Mouse (Mus musculus) CH12.LX (cell line): ENCODE measurements around the gene Col6a6. TPM values are rescaled to one million over a fixed set of nuclear protein-coding genes. Genes with fewer than 3 reads are reported as not detected.

Source experiments
- DNase-seq: peaks from one replicate; pipeline ENCODE4 v3.0.0-alpha.2; 2013; ENCODE audit errors: extremely low read depth
- H3K27ac ChIP-seq: 2 replicates; pipeline ENCODE4 v1.5.1; 2012; ENCODE audit warnings: low read depth, mild to moderate bottlenecking, control low read depth, moderate library complexity; ENCODE audit not compliant: insufficient read depth
- H3K27me3 ChIP-seq: replicated peaks from 2 replicates; pipeline ENCODE3; 2012; ENCODE audit warnings: inconsistent platforms
- H3K36me3 ChIP-seq, 2 experiments: replicated peaks in 1 of 2; 2 replicates each; pipeline versions ENCODE3 to v1.6.1; 2012; ENCODE audit warnings: inconsistent platforms in 1 of 2, low read length in 1 of 2, mild to moderate bottlenecking in 1 of 2, mixed read lengths in 1 of 2, moderate library complexity in 1 of 2; ENCODE audit not compliant: control insufficient read depth in 1 of 2, insufficient read depth in 1 of 2
- H3K4me1 ChIP-seq, 2 experiments: 2 replicates each; pipeline ENCODE4 v1.6.1; 2012; ENCODE audit warnings: inconsistent platforms in 1 of 2, moderate library complexity in 1 of 2; ENCODE audit not compliant: insufficient read depth in 2 of 2, control insufficient read depth in 1 of 2
- H3K4me2 ChIP-seq: 2 replicates; pipeline ENCODE4 v1.6.1; 2012; ENCODE audit warnings: low read depth, mild to moderate bottlenecking, control low read depth; ENCODE audit not compliant: poor library complexity, insufficient read depth, severe bottlenecking
- H3K4me3 ChIP-seq, 3 experiments: fragments of 150-350 bp in 1 of 3; sonication (generic) in 1 of 3; replicated peaks in 1 of 3; 2 replicates each; pipeline versions ENCODE3 to v1.5.1; 2011 to 2012; ENCODE audit warnings: low read depth in 2 of 3, low read length in 2 of 3, mild to moderate bottlenecking in 2 of 3, moderate library complexity in 2 of 3, control low read depth in 1 of 3, improper control_type of control experiment in 1 of 3, inconsistent platforms in 1 of 3, mixed read lengths in 1 of 3; ENCODE audit not compliant: poor library complexity in 1 of 3
- H3K79me2 ChIP-seq: replicated peaks from 2 replicates; pipeline ENCODE4 v1.6.1; 2012; ENCODE audit warnings: mild to moderate bottlenecking, moderate library complexity; ENCODE audit not compliant: control insufficient read depth, poor library complexity, insufficient read depth, severe bottlenecking; ENCODE audit errors: extremely low read depth
- H3K9ac ChIP-seq: 2 replicates; pipeline ENCODE4 v1.6.1; 2012; ENCODE audit warnings: low read depth, mild to moderate bottlenecking, control low read depth, moderate library complexity; ENCODE audit not compliant: insufficient read depth
- H3K9me3 ChIP-seq: replicated peaks from 2 replicates; pipeline ENCODE3; 2012; ENCODE audit warnings: low read length, inconsistent platforms, mixed read lengths
- CHD1 ChIP-seq: IDR thresholded peaks from 2 replicates; pipeline ENCODE4 v1.6.1; 2012; ENCODE audit warnings: low read depth, low read length, improper control_type of control experiment, inconsistent platforms
- E2F4 ChIP-seq: IDR thresholded peaks from 2 replicates; pipeline ENCODE4 v1.6.1; 2011; ENCODE audit warnings: low read depth, low read length, improper control_type of control experiment; ENCODE audit not compliant: insufficient replicate concordance
- ELF1 ChIP-seq: IDR thresholded peaks from 2 replicates; pipeline ENCODE4 v1.6.1; 2014; ENCODE audit warnings: low read depth, mild to moderate bottlenecking, inconsistent platforms, low read length, improper control_type of control experiment
- IRF4 ChIP-seq: IDR thresholded peaks from 2 replicates; pipeline ENCODE4 v1.6.1; 2014; ENCODE audit warnings: low read depth, mild to moderate bottlenecking, inconsistent platforms, low read length, improper control_type of control experiment
- KAT2A ChIP-seq: IDR thresholded peaks from 2 replicates; pipeline ENCODE4 v1.6.1; 2012; ENCODE audit warnings: low read length, improper control_type of control experiment, inconsistent platforms; ENCODE audit not compliant: insufficient replicate concordance
- NELFE ChIP-seq: IDR thresholded peaks from 2 replicates; pipeline ENCODE4 v1.6.1; 2011; ENCODE audit warnings: low read depth, low read length, improper control_type of control experiment
- POLR2A ChIP-seq: IDR thresholded peaks from 2 replicates; pipeline ENCODE4 v1.6.1; 2011; ENCODE audit warnings: low read depth, mild to moderate bottlenecking, improper control_type of control experiment, low read length
- RAD21 ChIP-seq: IDR thresholded peaks from 2 replicates; pipeline ENCODE4 v1.6.1; 2011; ENCODE audit warnings: low read depth, mild to moderate bottlenecking, low read length, improper control_type of control experiment, moderate library complexity
- TBP ChIP-seq: conservative IDR thresholded peaks from 2 replicates; pipeline ENCODE4 v1.6.1; 2011; ENCODE audit warnings: low read depth, low read length, improper control_type of control experiment
- TCF12 ChIP-seq: IDR thresholded peaks from 2 replicates; pipeline ENCODE4 v1.6.1; 2014; ENCODE audit warnings: low read depth, mild to moderate bottlenecking, inconsistent platforms, low read length, improper control_type of control experiment
- ZC3H11A ChIP-seq: IDR thresholded peaks from 2 replicates; pipeline ENCODE4 v1.6.1; 2012; ENCODE audit warnings: low read depth, mild to moderate bottlenecking, inconsistent platforms, low read length, improper control_type of control experiment
- ZMIZ1 ChIP-seq: IDR thresholded peaks from 2 replicates; pipeline ENCODE4 v1.6.1; 2012; ENCODE audit warnings: low read depth, mild to moderate bottlenecking, inconsistent platforms, low read length, improper control_type of control experiment
- ZNF384 ChIP-seq: IDR thresholded peaks from 2 replicates; pipeline ENCODE4 v1.6.1; 2012; ENCODE audit warnings: low read depth, low read length, improper control_type of control experiment, inconsistent platforms
- dilution Hi-C: fragments of 300-500 bp; cut with MboI; formaldehyde crosslinking; loops from 2 replicates; pipeline ENCODE4 v1.14.3; 2020; ENCODE audit warnings: low sequenced_read_pairs; ENCODE audit not compliant: extremely low pct_unique_long_range_greater_than_20kb, extremely low pct_ligation_motif_present
- in situ Hi-C: fragments of 300-500 bp; cut with MboI; formaldehyde crosslinking; loops from 3 replicates; pipeline ENCODE4 v1.14.3; 2019; ENCODE audit warnings: low sequenced_read_pairs, low pct_ligation_motif_present, low pct_unique_long_range_greater_than_20kb, mixed read lengths
- polyA plus RNA-seq: library from polyadenylated mRNA; unstranded; fragments of >175 nt; gene quantifications from 2 replicates; pipeline ENCODE4 v1.2.1, GENCODE M21; 2012; ENCODE audit warnings: low read depth; ENCODE audit not compliant: insufficient read length
- total RNA-seq, 2 experiments: library from RNA; depleted of rRNA; stranded (reverse); fragments of 300-350 nt in 1 of 2; fragments of >200 nt in 1 of 2; gene quantifications; 2 replicates each; pipeline ENCODE4 v1.2.3; 2012 to 2014

Col6a6 gene
- total and polyA plus RNA-seq, 3 experiments: not detected

- no peaks in the 10 kb centered on the region for H3K79me2 ChIP-seq
- dilution Hi-C loops (no loop called here), in situ Hi-C loops (no loop called here)
- DNase-seq: no peak
- no peak overlapping the region for H3K4me3 ChIP-seq
- no peaks in the 10 kb centered on the region for H3K36me3 ChIP-seq
- peaks cover 32% of the 10 kb centered on the region for H3K27me3 ChIP-seq
- peaks cover 5% of the 10 kb centered on the region for H3K9me3 ChIP-seq
- H3K4me1 ChIP-seq: peaks cover 5% of the 10 kb centered on the region in 2 experiments; a peak in 2 of 4 replicates
- no peak for TF ChIP-seq ZMIZ1
- no peak for TF ChIP-seq KAT2A
- TF ChIP-seq POLR2A: no peak
- TF ChIP-seq IRF4: no peak
- TF ChIP-seq RAD21: no peak
- TF ChIP-seq ELF1: no peak
- no peak for TF ChIP-seq NELFE
- TF ChIP-seq TBP: no peak
- TF ChIP-seq TCF12: no peak
- no peak overlapping the region for H3K27ac ChIP-seq
- no peak overlapping the region for H3K4me2 ChIP-seq
- H3K9ac ChIP-seq: no peak overlapping the region
Measured at GRCm38 (mm10) chr9:105780696-105781095, 47.3 kb downstream of the Col6a6 start.

GRCm38 (mm10) chr9:105778741-105779140 is 49.2 kb downstream of the Col6a6 start:
- no peak for TF ChIP-seq ZC3H11A
- no peak for TF ChIP-seq ZNF384
- no peak for TF ChIP-seq E2F4
- TF ChIP-seq, all 38 proteins: peak for 0
- Histone ChIP-seq H3K27me3 (peaks cover 32% of the 10 kb centered on the region), H3K4me2 (no peak overlapping the region), H3K4me1 (peaks cover 5% of the 10 kb centered on the region in 2 experiments; a peak in 2 of 4 replicates), H3K4me3 (no peak overlapping the region), H3K79me2 (no peaks in the 10 kb centered on the region), H3K9me3 (peaks cover 4% of the 10 kb centered on the region), H3K9ac (no peak overlapping the region), H3K27ac (no peak overlapping the region), H3K36me3 (no peaks in the 10 kb centered on the region)
- no peak for DNase-seq
- dilution Hi-C loops (no loop called here), in situ Hi-C loops (no loop called here)

- H3K27me3 ChIP-seq: peaks cover 41% of the 10 kb centered on the region
- dilution Hi-C loops: no loop called here
- H3K79me2 ChIP-seq: no peaks in the 10 kb centered on the region
- no peaks in the 10 kb centered on the region for H3K36me3 ChIP-seq
- H3K4me1 ChIP-seq: peaks cover 5% of the 10 kb centered on the region in 2 experiments; a peak in 2 of 4 replicates
- H3K9ac ChIP-seq: no peak overlapping the region
- H3K27ac ChIP-seq: no peak overlapping the region
- no peak for TF ChIP-seq CHD1
- in situ Hi-C loops: no loop called here
- H3K9me3 ChIP-seq: peaks cover 4% of the 10 kb centered on the region
- H3K4me3 ChIP-seq: no peak overlapping the region
- no peak overlapping the region for H3K4me2 ChIP-seq
- no peak for DNase-seq
Measured at GRCm38 (mm10) chr9:105774878-105775277, 53.1 kb downstream of the Col6a6 start.
